Mouse (Mus musculus) liver, adult (tissue): ENCODE results near the gene Lin28a.

ENCODE experiments used
- GATA4 ChIP-seq: IDR thresholded peaks from 2 replicates; pipeline ENCODE4 v1.6.1; 2014; ENCODE audit warnings: mild to moderate bottlenecking, low read length; ENCODE audit not compliant: insufficient replicate concordance

Lin28a gene

DNA sequence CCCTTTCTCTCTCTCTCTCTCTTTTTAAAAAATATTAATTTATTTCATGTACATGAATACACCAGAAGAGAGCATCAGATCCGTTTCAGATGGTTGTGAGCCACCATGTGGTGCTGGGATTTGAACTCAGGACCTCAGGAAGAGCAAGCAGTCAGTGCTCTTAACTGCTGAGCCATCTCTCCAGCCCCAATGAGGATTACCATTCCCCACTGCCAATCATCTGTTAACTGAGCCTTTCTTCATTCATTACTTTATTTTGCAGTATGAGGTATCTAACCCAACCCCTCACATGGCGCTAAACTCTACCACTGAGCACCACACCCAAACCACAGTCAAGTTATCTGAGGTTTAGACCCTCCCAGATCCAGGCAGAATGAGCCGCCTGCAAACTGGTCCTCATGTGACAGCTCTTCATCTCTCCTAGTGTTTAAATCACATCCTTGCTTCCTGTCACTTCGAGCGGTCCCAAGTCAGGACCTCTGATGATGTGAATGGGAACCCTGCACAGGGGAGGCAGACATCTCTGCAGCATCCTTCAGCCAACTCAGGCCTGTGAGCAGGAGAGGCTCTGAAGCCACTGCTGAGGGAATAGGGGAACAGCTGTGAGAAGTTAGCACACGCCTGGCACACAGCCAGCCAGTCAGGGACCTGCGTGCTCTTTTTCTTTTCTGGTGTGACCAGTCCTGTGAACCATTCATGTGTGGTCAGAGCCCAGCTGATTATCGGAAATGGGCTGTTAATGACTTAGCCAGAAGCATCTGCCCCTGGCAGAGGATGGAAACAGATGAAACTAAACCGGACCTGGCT is 22.9 kb upstream of the Lin28a start:
- no peak for TF ChIP-seq GATA4

DNA sequence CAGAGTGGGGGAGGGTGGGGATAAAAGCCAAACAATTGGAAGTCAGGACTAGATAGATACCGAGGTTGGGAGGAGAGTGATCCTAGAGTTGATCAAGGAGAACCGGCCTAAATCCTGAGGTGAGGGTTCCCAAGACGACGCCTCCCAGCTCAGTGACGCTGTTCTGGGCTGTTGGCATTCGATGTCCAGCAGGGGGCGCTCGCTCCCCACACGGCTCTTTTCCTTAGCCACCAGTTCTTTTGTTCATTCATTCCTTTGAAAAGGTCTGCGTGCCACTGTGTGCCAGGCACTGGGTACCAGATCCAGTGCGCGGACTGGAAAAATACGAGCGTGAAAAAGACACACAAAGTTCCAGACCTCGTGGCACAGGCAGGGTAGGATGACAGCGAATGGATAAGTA is 17.3 kb upstream of the Lin28a start:
- no peak for TF ChIP-seq GATA4

DNA sequence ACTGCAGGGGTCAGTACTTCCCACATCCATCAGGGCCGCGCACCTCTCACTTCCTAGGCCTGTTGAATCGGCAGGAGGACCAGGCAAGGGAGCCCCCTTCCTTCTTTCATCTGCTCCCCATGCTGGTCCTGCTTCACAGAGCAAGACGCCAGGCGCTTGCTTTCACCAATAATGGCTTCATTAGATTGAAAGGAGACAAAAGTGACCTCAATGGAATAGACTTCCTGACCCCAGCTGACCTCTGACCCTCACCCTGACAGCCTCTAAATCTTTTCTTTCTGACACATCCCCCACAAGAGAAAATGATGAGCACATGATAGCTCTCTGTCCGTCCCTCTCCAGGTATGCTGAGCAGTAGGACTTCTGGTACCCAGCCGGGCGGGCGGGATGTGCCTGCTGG is 7.2 kb upstream of the Lin28a start:
- no peak for TF ChIP-seq GATA4

DNA sequence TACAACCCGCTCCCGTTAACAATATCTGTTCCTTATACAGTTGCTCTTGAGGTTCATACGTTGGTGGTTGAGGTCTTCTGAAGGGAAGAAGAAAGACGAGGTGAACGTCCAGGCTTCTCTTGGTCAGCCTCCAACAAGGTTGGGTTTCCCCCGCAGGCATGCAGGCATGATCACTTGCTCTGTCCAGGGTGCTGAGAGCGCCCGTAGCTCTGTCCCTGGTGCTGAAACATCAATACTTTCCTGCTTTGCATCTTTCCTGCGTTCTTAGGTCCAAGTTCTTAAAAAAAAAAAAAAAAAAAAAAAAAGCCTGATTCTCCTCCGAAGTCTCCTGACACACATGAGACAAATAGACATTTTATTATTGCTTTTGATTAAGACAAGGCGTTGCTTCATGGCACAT is 2.0 kb upstream of the Lin28a start:
- no peak for TF ChIP-seq GATA4

DNA sequence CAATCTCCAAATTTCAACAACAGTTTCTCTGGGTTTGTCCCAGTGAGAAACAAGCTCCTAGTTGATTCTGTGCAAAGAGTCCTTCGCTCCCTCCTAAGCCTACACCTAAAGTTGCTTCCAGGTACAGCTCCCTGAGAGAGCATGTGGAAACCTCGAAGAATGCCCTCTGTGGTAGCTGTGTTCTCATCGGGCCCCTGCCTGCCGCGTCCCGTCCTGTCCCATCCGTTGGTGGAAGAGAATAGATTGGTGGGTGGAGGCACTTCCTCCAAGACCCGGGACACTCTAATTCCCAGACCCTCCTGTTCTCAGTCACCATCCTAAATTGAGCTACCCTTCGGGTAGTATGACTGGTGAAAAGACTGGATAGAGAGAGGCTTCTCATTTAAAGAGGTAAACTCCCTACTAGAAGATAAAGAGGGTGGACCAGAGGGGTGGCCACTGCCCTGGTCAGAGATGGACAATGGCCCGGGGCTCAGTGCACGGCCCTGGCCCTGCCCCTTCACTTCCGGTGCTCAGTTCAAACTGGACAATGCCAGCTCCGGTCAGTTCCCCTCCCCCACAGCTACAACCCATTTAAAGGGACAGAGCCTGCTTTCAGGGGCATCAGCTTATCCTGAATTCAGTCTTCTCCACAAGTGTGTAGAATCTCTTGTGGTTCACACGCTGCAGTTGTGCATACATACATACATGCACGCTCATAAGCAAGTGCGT is 1.2 kb upstream of the Lin28a start:
- TF ChIP-seq GATA4 = no peak

DNA sequence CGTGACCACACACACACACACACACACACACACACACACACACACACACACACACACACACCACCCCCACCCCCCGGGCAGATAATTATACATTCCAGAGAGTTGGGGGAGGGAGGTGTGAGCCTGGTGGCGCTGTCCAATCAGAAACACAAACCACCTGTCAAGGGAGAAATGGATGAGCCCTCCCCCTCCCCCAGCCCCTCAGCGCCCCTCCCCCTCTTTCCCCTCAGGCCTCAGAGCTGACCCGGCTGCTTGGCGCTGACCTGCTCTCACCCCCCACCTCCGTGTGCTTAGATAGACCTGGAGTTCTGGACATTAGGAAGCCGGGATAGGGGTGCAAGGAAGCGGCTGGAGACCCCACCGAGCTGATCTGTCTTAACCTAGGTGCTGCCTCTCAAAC is 569 bp upstream of the Lin28a start:
- TF ChIP-seq GATA4 = no peak

DNA sequence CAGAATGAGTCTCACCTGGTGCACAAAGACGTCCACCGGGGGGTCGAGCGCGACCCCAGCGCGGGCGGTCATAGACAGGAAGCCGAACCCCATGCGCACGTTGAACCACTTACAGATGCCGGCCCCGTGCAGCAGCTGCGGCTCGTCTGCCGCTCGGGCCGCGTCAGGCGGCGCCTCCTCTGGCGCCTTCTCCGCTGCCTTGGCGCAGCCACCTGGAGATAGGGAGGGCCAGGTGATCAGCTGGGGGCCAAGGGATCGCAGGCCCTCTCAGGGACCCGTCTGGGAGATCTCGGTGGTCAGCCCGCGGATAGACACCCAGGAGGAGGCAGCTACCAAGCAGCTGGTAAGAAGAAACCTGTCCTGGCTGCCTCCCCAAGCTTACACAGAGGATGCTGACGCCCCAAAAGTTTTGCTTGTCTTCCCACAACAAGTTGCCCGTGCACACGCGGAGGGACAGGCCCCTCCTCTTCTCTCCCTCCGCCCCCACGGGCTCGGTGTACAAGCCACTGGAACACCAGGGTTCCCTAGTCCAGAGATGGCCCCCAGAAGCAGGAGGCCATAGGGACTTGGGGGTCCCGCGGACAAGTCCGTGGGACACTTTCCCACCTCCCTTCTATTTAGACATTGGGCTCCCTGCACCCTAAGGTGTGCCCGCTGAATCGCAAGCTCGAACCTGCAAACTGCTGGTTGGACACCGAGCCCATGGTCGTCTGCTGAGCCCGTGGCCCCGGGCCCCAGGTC is 433 bp downstream of the Lin28a start:
- TF ChIP-seq GATA4 = no peak

DNA sequence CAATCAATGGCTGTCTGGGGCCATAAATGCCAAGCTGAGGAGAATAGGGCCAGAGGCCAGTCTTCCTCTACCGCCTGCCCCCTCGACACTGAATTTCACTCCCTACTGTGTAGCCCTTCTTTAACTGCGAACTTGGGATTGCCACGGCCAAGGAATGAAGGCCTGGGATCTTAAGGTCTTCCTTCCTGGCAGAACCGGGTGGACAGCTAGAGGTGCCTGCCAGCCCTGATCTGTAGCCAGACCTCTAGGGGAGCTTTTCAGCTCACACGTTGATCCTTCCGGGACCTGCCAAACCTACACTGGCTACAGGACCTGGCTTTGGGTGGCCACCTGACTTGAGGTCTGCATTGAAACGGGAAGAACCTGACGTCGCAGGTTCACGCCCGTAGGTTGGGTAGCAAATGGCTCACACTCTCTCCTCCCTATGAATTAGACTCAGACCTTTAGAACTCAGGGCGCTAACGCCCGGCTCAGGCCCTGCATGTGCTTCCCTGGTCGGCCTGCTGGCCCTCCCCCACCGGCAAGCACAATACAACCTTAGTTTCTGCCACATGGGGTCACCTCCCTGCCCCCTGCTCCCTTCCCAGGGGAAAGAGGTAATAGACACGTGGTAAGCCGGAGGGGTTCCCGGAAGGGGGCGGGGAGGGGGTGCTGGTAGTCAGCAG is 1.3 kb downstream of the Lin28a start:
- no peak for TF ChIP-seq GATA4

DNA sequence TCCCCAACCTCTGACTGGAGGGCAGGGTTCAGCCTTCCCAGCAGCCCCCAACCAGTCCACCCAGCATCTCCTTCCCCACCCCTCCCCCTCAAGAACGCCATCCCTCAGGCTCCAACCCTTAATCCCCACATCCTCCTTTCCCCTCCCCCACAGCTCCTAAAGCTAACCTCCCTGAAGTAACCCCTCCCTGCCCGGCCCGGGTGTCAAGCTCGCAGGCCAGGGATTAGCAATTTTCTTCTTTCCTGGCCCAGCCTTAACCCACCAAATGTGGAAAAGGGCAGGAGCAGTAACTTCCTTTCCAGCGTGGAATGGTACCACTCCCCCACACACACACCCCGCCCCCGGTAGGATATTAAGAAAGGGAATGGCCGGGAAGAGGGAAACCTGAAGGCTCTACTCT is 1.9 kb downstream of the Lin28a start:
- no peak for TF ChIP-seq GATA4

DNA sequence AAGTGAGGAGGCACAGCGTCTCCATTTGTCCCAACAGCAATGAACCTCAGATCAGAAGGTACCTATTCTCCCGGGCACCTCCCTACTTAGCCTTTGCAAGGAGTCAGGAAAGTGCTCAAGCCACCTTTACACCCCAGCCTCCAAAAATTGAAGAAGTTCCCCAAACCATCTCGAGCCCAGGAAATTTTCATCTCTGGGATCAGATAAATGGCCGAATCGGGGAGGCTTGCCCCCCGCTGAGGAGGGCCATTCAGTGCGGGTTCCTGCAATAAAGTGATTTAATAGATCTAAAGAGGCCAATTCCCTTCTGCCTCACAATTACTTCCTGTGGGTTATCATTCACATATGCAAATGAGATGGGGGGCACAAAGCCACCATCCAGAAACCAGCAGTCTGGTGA is 2.4 kb downstream of the Lin28a start:
- TF ChIP-seq GATA4 = no peak

DNA sequence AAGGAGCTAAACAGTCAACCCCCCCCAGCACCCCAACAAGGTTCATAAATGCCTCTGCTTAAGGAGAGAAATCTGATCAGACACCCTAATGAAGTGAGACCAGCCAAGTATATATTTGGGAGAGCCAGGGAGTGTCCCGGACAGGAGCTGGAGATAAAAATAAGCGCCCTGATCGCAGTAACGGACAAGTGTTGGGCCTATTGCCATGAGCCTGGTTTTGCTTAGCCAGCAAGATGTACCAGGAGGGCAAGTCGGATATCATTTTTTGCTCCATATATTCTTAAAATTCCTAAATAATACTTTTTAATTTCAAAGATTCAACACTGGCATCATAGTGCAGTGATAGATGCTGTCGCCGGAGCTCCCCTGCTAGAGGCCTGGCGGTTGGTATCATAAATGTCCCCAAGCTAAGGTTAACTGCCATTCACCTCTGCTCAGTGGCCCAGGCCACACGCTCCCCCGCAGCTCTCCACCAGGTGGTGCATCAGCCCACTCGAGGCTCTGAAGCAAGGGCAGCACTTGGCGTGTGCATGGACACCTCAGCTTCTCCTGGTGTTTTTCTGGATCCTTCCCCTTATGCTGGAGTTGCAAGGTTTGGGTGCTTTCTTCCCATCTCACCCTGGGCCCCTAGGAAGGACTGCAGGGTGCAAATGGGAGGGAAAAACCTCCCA is 5.6 kb downstream of the Lin28a start:
- no peak for TF ChIP-seq GATA4

DNA sequence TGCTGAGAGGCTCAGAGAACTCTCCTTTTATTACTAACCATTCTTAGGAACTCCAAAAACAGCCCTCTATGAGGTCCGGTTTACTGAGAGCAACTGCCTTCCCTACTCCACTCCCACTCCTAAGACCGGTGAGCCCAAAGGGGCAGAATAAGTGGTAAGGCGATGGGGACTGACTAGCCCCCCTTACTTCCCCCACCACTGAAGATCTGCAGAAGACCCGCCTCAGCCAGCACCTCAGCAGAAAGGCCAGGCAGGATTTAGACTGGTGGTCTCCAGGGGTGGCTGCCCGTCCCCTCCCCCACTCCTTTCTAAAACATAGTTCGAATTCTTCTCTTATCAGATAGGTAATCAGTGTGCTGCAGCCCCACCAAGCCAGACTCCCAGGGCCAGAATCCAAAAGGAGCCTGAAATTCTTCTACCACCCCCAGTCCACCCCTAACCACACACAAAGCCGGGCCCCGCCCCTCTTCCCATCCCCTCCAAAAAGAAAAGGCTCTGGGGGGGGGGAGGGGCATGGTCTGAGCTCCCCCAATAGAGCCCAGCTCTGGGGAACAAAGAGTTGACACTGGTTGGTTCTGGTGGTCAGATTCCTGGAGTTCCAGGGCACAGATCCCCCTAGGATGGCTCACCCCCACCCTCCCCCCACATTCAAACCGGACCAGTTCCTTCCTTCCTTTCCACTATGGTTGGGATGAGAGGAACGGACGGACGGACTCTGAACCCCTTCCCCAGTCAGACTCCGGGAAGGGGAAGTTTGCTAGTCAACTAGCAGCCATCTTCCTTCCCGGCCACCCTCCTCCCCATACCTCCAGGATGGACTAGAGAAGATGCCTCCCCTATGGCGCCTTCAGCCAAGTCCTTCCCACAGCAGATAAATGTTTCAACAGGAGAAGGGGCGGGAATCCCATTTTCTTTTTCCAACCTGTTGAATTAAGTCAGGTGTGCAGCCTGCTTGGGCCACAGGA is 6.9 kb downstream of the Lin28a start:
- TF ChIP-seq GATA4 = no peak

DNA sequence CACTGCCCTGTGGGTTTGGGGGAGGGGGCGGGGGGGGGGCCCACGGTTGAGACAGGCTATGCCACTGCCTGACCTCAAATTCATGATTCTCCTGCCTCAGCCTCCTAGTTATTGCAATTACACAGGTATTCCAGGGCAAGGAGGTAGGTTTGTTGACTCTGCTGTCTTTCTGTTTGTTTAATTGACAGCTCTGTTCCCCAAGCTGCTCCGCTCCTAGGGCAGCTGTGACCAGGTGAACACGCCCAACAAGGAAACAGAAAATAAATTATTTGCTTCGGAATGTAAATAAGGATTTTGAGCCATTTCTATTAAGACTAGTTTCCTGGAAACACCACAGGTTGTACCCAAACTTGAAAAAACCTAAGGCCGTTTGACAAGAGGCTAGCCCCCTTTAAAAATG is 8.9 kb downstream of the Lin28a start:
- TF ChIP-seq GATA4 = no peak

DNA sequence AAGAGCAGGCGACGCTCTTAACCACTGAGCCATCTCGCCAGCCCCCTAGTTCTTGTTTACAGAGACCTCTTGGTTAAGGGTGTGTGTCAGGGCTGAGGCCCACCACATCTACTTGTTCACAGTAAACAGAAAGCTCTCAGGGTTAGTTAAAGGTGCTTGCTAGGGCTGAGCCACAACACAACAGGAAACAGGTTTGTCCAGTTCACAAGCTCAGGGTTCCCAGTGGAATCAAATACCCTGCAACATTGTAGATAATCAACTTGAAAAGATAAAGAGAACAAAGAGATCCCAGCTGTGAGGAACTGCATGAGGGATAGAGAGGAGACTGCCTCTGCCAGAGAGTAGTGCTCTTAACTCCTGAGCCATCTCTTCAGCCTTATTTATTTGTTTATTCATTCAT is 11.8 kb downstream of the Lin28a start:
- no peak for TF ChIP-seq GATA4
